Mouse (Mus musculus): ENCODE results near the gene Galnt6. TPM values are rescaled to one million over a fixed set of nuclear protein-coding genes. Genes with fewer than 3 reads are reported as not detected.
"Not testable (repeated sequence)": the region's sequence is repeated elsewhere in the genome, so short reads cannot be mapped to it uniquely, and the experiment has no call there.

Gene Galnt6
- 0.65 and 1.1 TPM in 2 replicates for polyA plus RNA-seq (2015; fragmentation: Nextera tagmentation; extraction: Ambion mirVana)

DNA sequence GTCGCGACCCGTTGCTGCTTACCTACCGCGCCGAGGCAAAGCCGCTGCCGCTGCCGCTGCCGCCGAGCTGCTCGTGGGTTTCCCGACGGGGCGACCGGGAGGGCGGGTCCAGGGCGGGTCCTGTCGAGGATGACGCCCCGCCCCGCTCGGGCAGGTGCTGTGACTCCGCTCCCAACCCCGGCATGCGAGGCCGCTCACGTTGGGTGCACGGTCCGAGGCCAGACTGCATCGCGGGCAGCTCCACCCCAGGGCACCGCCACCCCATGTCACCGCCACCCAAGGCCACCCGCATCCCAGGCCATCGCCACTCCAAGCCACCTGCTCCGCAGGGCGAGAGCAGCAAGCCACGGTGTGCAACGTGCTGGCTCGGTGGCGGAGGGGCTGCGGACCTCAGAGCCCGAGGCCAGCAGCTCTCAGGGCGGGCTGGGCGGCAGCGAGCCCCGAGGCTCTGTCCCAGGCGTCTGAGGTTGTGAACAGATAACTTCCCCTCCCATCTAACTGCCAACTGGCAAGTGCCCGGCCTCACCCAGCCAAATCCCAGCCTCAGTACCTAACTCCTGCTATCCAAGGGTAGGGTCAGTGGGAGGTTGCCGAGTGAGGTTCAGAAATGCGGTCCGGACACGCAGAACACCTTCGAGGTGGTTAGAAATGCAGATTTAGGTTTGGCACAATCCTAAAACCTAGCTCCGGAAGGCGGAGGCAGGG, at the start of gene Galnt6:
Gene Galnt6 (minus strand): TSS at position 96 of the 705 bp plus-strand sequence.
- peak within 1 kb of the TSS; percentile 42 for H3K4me3 ChIP-seq
- H3K36me3 ChIP-seq, result no peaks in the 10 kb centered on the region
- no peak for ATAC-seq (ENCODE audit: low FRiP score, low read depth)
- peak within 1 kb of the TSS; percentile 45 for H3K9ac ChIP-seq
- no peak within 1 kb of the TSS for H3K27ac ChIP-seq
- 4% methylated on average over 57 of the region's 57 CpGs for WGBS
- H3K4me1 ChIP-seq, result peaks cover 10% of the 10 kb centered on the region
- H3K27me3 ChIP-seq, result peaks cover 64% of the 10 kb centered on the region
- H3K9me3 ChIP-seq, result no peaks in the 10 kb centered on the region
- peak within 1 kb of the TSS; percentile 63 for H3K4me2 ChIP-seq (replicated peaks)

DNA sequence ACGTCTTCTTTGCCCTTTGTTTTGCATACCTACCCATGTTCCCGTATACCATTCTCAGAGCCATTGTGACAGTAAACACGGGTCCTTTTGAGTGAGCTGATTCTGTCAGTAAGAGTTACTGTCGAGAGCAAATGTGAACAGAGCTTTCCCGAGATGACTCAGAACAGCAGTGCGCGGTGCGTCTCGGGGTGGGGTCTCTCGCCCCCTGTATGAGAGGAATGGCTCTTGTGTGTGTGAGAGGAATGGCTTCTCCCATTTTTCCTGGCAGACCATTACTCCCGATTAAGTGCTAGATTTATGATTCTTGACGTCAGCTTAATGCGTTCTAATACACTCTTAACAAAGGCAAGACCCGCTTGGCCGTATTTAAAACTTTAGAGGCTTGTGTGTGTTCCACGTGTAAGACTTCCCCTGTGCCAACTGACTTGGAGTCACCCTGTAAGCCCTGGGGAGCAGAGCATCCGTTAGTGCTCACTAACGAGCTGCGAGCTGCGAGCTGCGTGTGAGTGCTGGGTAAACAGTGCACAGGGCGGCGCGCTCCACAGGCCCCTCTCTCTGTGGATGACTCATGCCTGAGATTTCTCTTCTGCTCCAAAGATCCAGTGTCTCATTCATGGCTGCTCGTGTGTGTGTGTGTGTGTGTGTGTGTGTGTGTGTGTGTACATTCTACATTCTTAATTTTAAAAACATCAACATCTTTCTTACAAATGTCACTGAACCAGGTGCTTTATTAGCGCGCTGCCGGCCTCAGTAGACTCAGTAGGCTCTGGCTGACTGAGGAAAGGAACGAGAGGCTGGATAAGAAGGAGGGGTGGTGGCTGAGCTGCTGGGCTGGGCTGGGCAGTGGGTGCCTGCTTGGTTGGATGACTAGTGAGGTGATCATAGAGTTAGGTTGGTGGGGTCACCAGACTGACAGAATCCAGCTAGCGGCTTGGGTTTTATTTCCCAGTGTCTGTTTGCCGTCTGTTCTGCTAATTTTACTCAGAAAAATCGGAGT, 48.1 kb upstream of the Galnt6 start:
- H3K27me3 ChIP-seq, result peaks cover 4% of the 10 kb centered on the region; the same call in 1 of the 2 replicates
- WGBS, result 38% methylated on average over 32 of the region's 32 CpGs
- H3K4me1 ChIP-seq, result peaks cover 44% of the 10 kb centered on the region
- H3K9me3 ChIP-seq, result no peaks in the 10 kb centered on the region
- no peak overlapping the region for H3K4me3 ChIP-seq
- ATAC-seq (ENCODE audit: low FRiP score, low read depth), result 0 out of 2 replicates have a peak, but pooled peaks have one; percentile 29
- no peak overlapping the region for H3K9ac ChIP-seq
- no peaks in the 10 kb centered on the region for H3K36me3 ChIP-seq
- no peak overlapping the region; the same call in 1 of the 2 replicates for H3K27ac ChIP-seq
- peak overlapping the region; percentile 27 for H3K4me2 ChIP-seq (replicated peaks)

DNA sequence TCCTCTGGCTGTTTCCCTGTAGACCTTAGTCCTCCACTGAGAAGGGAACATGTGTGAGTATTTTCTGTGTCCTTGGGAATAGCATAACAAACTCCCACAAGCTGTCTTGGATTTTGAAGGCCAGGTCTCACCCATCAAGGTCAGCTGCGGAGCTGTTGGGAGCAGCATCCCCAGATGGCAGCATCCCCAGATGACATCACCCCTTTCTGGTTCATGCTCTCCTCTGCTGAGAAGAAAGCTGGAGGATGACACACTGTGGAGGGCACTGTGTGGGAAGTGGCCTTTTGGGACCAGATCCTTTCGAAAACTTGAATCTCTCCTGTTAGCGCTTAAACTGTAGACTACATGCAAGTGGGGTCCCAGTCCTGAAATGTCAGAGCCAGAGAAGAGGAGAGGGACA, 47.2 kb upstream of the Galnt6 start:
- Histone ChIP-seq H3K36me3 (no peaks in the 10 kb centered on the region), H3K4me3 (no peak overlapping the region), H3K4me1 (peaks cover 44% of the 10 kb centered on the region), H3K27ac (no peak overlapping the region), H3K4me2 (replicated peaks) (no peak overlapping the region), H3K9me3 (no peaks in the 10 kb centered on the region), H3K9ac (no peak overlapping the region), H3K27me3 (peaks cover 4% of the 10 kb centered on the region; the same call in 1 of the 2 replicates)
- 89% methylated on average over 3 of the region's 3 CpGs for WGBS
- no peak for ATAC-seq (ENCODE audit: low FRiP score, low read depth)

GRCm38 (mm10) chr15:100775189-100776166, 46.3 kb upstream of the Galnt6 start:
- 24% methylated on average over 19 of the region's 19 CpGs for WGBS
- Histone ChIP-seq H3K4me1 (peaks cover 40% of the 10 kb centered on the region), H3K9ac (no peak overlapping the region), H3K4me2 (replicated peaks) (peak overlapping the region; percentile 17; the same call in 1 of the 2 replicates), H3K4me3 (no peak overlapping the region), H3K27ac (peak overlapping the region; percentile 52; the same call in 1 of the 2 replicates), H3K9me3 (no peaks in the 10 kb centered on the region), H3K36me3 (no peaks in the 10 kb centered on the region), H3K27me3 (peaks cover 4% of the 10 kb centered on the region; the same call in 1 of the 2 replicates)
- no peak for ATAC-seq (ENCODE audit: low FRiP score, low read depth)

- H3K36me3 ChIP-seq; H3K27me3 ChIP-seq; ATAC-seq (ENCODE audit: low FRiP score, low read depth); H3K4me2 ChIP-seq (replicated peaks); H3K9ac ChIP-seq; H3K27ac ChIP-seq; H3K9me3 ChIP-seq; H3K4me3 ChIP-seq: not testable (repeated sequence)
- WGBS, result 96% methylated on average over 6 of the region's 6 CpGs
- peaks cover 40% of the 10 kb centered on the region for H3K4me1 ChIP-seq
Measured at GRCm38 (mm10) chr15:100773859-100774258, 44.7 kb upstream of the Galnt6 start.

DNA sequence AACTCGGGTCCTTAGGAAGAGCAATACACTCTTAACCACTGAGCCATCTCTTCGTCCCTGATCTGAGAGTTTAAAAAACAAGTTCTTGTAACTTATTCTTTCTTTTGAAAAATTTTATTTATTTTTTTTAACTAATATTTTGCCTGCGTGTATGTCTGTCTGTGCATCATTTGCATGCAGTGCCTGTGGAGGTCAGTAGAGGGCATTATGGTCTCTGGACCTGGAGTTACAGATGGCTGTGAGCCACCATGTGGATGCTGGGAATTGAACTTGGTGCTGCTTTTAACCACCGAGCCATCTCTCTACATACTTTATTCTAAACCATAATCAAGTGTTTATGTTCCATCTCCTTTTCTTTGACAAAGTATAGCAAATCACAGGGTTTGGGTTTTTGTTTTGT, 43.5 kb upstream of the Galnt6 start:
- ATAC-seq (ENCODE audit: low FRiP score, low read depth), result no peak
- peaks cover 4% of the 10 kb centered on the region; the same call in 1 of the 2 replicates for H3K27me3 ChIP-seq
- no peak overlapping the region for H3K9ac ChIP-seq
- WGBS, result 91% methylated on average over 4 of the region's 4 CpGs
- no peaks in the 10 kb centered on the region for H3K9me3 ChIP-seq
- H3K4me1 ChIP-seq, result peaks cover 36% of the 10 kb centered on the region
- H3K27ac ChIP-seq, result no peak overlapping the region
- H3K4me2 ChIP-seq (replicated peaks), result no peak overlapping the region
- no peak overlapping the region for H3K4me3 ChIP-seq
- no peaks in the 10 kb centered on the region; the same call in 1 of the 2 replicates for H3K36me3 ChIP-seq

DNA sequence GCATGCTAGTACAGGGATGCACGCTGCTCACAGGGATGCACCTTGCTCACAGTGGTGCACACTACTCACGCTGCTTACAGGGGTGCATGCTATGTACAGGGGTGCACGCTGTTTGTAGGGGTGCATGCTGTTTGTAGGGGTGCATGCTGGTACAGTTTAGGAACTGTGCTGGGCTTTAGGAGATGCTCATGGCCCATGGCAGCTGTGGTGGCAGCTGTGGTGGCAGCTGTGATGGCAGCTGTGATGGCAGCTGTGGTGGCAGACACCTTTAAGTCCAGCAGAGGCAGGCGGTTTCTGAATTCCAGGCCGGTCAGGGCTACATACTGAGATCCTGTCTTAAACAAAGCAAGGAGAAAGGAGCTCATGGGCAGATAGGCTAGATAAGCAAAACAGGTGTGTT, 41.2 kb upstream of the Galnt6 start:
- Histone ChIP-seq H3K4me1 (peaks cover 12% of the 10 kb centered on the region), H3K4me2 (replicated peaks) (no peak overlapping the region), H3K9ac (no peak overlapping the region), H3K36me3 (no peaks in the 10 kb centered on the region; the same call in 1 of the 2 replicates), H3K27ac (no peak overlapping the region), H3K27me3 (no peaks in the 10 kb centered on the region), H3K9me3 (no peaks in the 10 kb centered on the region), H3K4me3 (no peak overlapping the region)
- no peak for ATAC-seq (ENCODE audit: low FRiP score, low read depth)
- WGBS, result 95% methylated on average over 5 of the region's 5 CpGs

DNA sequence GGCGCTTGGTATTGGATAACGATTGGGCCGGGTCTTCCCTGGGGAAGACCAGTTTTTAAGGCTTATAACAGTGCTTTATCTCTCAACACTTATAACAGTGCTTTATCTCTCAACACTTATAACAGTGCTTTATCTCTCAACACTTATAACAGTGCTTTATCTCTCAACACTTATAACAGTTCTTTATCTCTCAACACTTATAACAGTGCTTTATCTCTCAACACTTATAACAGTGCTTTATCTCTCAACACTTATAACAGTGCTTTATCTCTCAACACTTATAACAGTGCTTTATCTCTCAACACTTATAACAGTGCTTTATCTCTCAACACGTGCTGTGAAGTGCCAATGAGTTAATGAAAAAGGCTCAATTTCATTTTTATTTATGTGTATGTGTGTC, 39.8 kb upstream of the Galnt6 start:
- H3K27me3 ChIP-seq; H3K36me3 ChIP-seq; H3K9ac ChIP-seq; H3K27ac ChIP-seq; H3K4me1 ChIP-seq; H3K9me3 ChIP-seq; H3K4me2 ChIP-seq (replicated peaks); ATAC-seq (ENCODE audit: low FRiP score, low read depth); H3K4me3 ChIP-seq: not testable (repeated sequence)
- 92% methylated on average over 4 of the region's 4 CpGs for WGBS

DNA sequence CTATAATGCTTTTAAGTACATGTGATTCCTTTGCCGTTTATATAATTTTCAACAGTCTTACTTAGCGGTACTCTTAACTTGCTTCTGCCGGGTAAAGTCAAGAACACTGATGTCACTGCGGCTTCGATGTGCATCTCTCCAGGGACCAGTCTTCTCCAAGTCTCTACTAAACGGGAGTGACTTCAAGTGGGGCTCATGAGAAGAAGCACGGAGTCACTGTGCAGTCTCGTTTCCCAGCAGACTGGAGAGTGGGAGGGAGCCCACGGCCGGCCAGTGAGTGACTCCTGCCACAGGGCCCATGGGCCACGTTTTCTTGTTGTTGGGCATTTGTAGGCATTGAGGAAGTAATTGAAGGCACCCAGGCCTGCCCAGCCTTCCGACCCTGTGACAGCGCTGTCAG, 38.7 kb upstream of the Galnt6 start:
- Histone ChIP-seq H3K36me3 (no peaks in the 10 kb centered on the region; the same call in 1 of the 2 replicates), H3K4me3 (no peak overlapping the region), H3K27ac (no peak overlapping the region), H3K9ac (no peak overlapping the region), H3K4me2 (replicated peaks) (no peak overlapping the region), H3K4me1 (peaks cover 3% of the 10 kb centered on the region), H3K27me3 (peaks cover 5% of the 10 kb centered on the region), H3K9me3 (no peaks in the 10 kb centered on the region)
- no peak for ATAC-seq (ENCODE audit: low FRiP score, low read depth)
- WGBS, result 87% methylated on average over 13 of the region's 13 CpGs

- WGBS, result 73% methylated on average over 9 of the region's 9 CpGs
- H3K9ac ChIP-seq, result no peak overlapping the region
- no peak for ATAC-seq (ENCODE audit: low FRiP score, low read depth)
Measured at GRCm38 (mm10) chr15:100766826-100767225, 37.6 kb upstream of the Galnt6 start.

More at GRCm38 (mm10) chr15:100766826-100767225, 37.6 kb upstream of the Galnt6 start:
- peaks cover 9% of the 10 kb centered on the region for H3K27me3 ChIP-seq
- no peaks in the 10 kb centered on the region; the same call in 1 of the 2 replicates for H3K36me3 ChIP-seq
- H3K4me2 ChIP-seq (replicated peaks), result no peak overlapping the region
- no peak overlapping the region for H3K27ac ChIP-seq
- peaks cover 12% of the 10 kb centered on the region for H3K4me1 ChIP-seq
- H3K4me3 ChIP-seq, result no peak overlapping the region
- no peaks in the 10 kb centered on the region for H3K9me3 ChIP-seq

Data from limb, embryonic 13.5 days (tissue).